21 mouse cellular contexts compared by ENCODE assay signal in the genomic region with DNA sequence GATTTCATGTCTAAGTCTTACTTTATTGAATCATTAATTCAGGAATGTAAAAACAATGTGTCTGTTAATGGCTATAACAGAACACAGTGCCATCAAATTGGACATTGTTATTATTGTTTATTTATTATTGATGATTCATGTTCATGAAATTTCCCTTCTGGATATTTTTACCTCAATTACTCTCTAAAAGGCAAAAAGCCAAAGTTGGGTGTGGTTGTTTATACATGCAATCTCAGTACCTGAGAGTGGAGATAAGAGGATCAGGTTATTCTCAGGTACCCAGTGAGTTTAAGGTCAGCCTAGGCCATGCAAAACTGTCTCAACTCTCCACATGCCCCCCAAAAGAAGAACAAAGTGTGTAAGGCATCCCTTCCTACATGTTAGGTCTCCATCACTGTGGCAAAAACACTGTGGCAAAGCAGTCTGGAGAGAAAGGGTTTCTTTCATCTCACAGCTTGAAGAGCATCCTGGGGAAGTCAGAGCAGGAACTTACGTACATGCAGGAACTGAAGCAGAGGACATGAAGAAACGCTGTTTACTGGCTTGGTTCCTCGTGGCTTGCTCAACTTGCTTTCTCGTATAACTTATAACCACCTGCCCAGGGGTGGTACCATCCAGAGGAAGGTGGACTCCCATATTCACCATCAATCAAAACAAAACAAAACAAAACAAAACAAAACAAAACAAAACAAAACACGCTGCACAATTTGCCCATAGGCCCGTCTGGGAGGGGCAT.
DNase-seq lines count a peak whose midpoint lies in the region; ATAC-seq and TF ChIP-seq lines count a peak whose summit lies in the region.
"Had no signal": no experiment of that assay in that cellular context is flagged by ENCODE, and none has a peak within 500 bp of the region (broad histone marks: within the 10 kb centered on the region; RNA-seq: fewer than 3 reads in every experiment).

No protein-coding gene starts in this region.

- no peak overlapping the region for H3K4me3 ChIP-seq in lung, postnatal 0 days (ENCODE audit: low read depth, low read length)
- H3K4me3 ChIP-seq: forebrain, embryonic 13.5 days; heart, embryonic 12.5 days; midbrain, embryonic 13.5 days had no signal

- WGBS in lung, postnatal 0 days: 62% methylated on average over 6 of the region's 6 CpGs

- no peak overlapping the region for H3K27ac ChIP-seq in lung, postnatal 0 days (ENCODE audit: low read length)
- H3K27ac ChIP-seq: forebrain, embryonic 13.5 days; hindbrain, embryonic 14.5 days; midbrain, embryonic 13.5 days had no signal

- no peak overlapping the region for H3K9ac ChIP-seq in lung, postnatal 0 days (replicated peaks; ENCODE audit: low read depth)
- H3K9ac ChIP-seq: forebrain, embryonic 13.5 days; heart, embryonic 12.5 days; hindbrain, embryonic 14.5 days; midbrain, embryonic 13.5 days had no signal

- no peak for TF ChIP-seq CTCF in lung, postnatal 0 days (IDR thresholded peaks at IDR 0.05)

- H3K4me2 ChIP-seq in lung, postnatal 0 days (replicated peaks; ENCODE audit: low read depth, low read length): no peak overlapping the region
- H3K4me2 ChIP-seq: forebrain, embryonic 13.5 days; heart, embryonic 12.5 days; hindbrain, embryonic 14.5 days; liver, embryonic 11.5 days; midbrain, embryonic 13.5 days had no signal

- no peaks in the 10 kb centered on the region for H3K4me1 ChIP-seq in lung, postnatal 0 days (ENCODE audit: insufficient read depth, low read depth, low read length)
- H3K4me1 ChIP-seq: forebrain, embryonic 13.5 days; heart, embryonic 12.5 days; midbrain, embryonic 13.5 days had no signal

- no peaks in the 10 kb centered on the region for H3K27me3 ChIP-seq in lung, postnatal 0 days (replicated peaks; ENCODE audit: insufficient read depth, low read length)
- H3K27me3 ChIP-seq: CH12.LX; forebrain, embryonic 13.5 days; heart, embryonic 12.5 days; midbrain, embryonic 13.5 days had no signal

- no peaks in the 10 kb centered on the region for H3K36me3 ChIP-seq in lung, postnatal 0 days (ENCODE audit: insufficient read depth, low read length)
- H3K36me3 ChIP-seq: G1E; heart, embryonic 12.5 days; midbrain, embryonic 13.5 days had no signal

- peak; percentile 77 for TF ChIP-seq EP300 in lung, postnatal 0 days (IDR thresholded peaks at IDR 0.05)

- peak; percentile 72 for ATAC-seq in lung, postnatal 0 days
- peak; percentile 59 for ATAC-seq in granulocyte monocyte progenitor cell, adult 5-6 weeks (replicated peaks; ENCODE audit: poor library complexity, severe bottlenecking)
- peak; percentile 97 for ATAC-seq in neutrophil, adult 5-6 weeks (ENCODE audit: extremely low read depth, insufficient number of reproducible peaks, low FRiP score, poor library complexity, severe bottlenecking)
- ATAC-seq: forebrain, embryonic 13.5 days; midbrain, embryonic 13.5 days had no signal

- H3K9me3 ChIP-seq in lung, postnatal 0 days (ENCODE audit: low read length): no peaks in the 10 kb centered on the region
- H3K9me3 ChIP-seq: forebrain, embryonic 13.5 days; heart, embryonic 12.5 days; midbrain, embryonic 13.5 days had no signal

- DNase-seq in heart, adult 11 months: peak; percentile 94
- no peak for DNase-seq in heart, postnatal 4 days
- peak; percentile 46 for DNase-seq in lung, postnatal 0 days (ENCODE audit: low spot score)
- DNase-seq in lung, postnatal 10 days: no peak
- DNase-seq in spleen, adult 18-20 months: no peak
- DNase-seq: adrenal gland, adult 8-10 months; cerebellum, adult 2 months; cerebellum, postnatal 36 days; heart, postnatal 10 days; kidney, adult 8-10 months; kidney, postnatal 10 days; right cerebral cortex, postnatal 14 days had no signal

Comparison
In these comparisons a context has a peak if more than half of its experiments do, and no peak if none do; other contexts are left out.
1. DNase-seq: peak in heart, adult 11 months (single experiment) and lung, postnatal 0 days (single experiment); none in heart, postnatal 4 days (single experiment), lung, postnatal 10 days (single experiment) and spleen, adult 18-20 months (0 of 2).
2. Peak in every context shown above with its lines, with median percentiles within 50 percentile points of each other: ATAC-seq.